8 mouse cellular contexts compared by ENCODE assay signal in genomic region chr9:52167084-52167483, GRCm38 (mm10). TPM values are rescaled to one million over a fixed set of nuclear protein-coding genes. Genes with fewer than 3 reads are reported as not detected.
DNase-seq lines count a peak whose midpoint lies in the region; ATAC-seq lines count a peak whose summit lies in the region.

No protein-coding gene starts in this region.

- WGBS in heart, embryonic 15.5 days: 21% methylated on average over 3 of the region's 3 CpGs
- 13% methylated on average over 3 of the region's 3 CpGs for WGBS in hindbrain, embryonic 12.5 days
- WGBS in midbrain, embryonic 12.5 days: 6% methylated on average over 3 of the region's 3 CpGs

- H3K9me3 ChIP-seq in heart, embryonic 15.5 days (replicated peaks): no peaks in the 10 kb centered on the region
- no peaks in the 10 kb centered on the region for H3K9me3 ChIP-seq in hindbrain, embryonic 12.5 days (replicated peaks)
- no peaks in the 10 kb centered on the region for H3K9me3 ChIP-seq in midbrain, embryonic 12.5 days

- no peaks in the 10 kb centered on the region for H3K27me3 ChIP-seq in heart, embryonic 15.5 days
- peaks cover 8% of the 10 kb centered on the region for H3K27me3 ChIP-seq in hindbrain, embryonic 12.5 days
- no peaks in the 10 kb centered on the region for H3K27me3 ChIP-seq in midbrain, embryonic 12.5 days

- H3K36me3 ChIP-seq in heart, embryonic 15.5 days: no peaks in the 10 kb centered on the region
- 0 out of 2 replicates have a peak, but pooled peaks cover 4% of the 10 kb centered on the region for H3K36me3 ChIP-seq in hindbrain, embryonic 12.5 days
- 0 out of 2 replicates have a peak, but pooled peaks cover 4% of the 10 kb centered on the region for H3K36me3 ChIP-seq in midbrain, embryonic 12.5 days

- no peak overlapping the region for H3K27ac ChIP-seq in heart, embryonic 15.5 days
- H3K27ac ChIP-seq in hindbrain, embryonic 12.5 days: peak overlapping the region; percentile 97; the same call in 1 of the 2 replicates
- peak overlapping the region; percentile 96; the same call in 1 of the 2 replicates for H3K27ac ChIP-seq in midbrain, embryonic 12.5 days (replicated peaks)

- ATAC-seq in heart, embryonic 15.5 days (replicated peaks; ENCODE audit: insufficient number of reproducible peaks, insufficient read depth, low FRiP score, low read depth): no peak
- no peak for ATAC-seq in hindbrain, embryonic 12.5 days (ENCODE audit: low FRiP score)
- no peak for ATAC-seq in midbrain, embryonic 12.5 days (ENCODE audit: low FRiP score, low read depth)

- DNase-seq in heart, postnatal 25 days (ENCODE audit: low spot score): no peak
- DNase-seq in NIH3T3 (ENCODE audit: low read depth): peak; percentile 28
- DNase-seq in right cerebral cortex, postnatal 25 days: no peak
- DNase-seq in cerebellum, postnatal 14 days: no peak
- DNase-seq in layer of hippocampus, postnatal 36 days: no peak

- intact Hi-C loops in heart, postnatal 25 days (cut with DNase I): loop anchor here (2.0 to 5.0 kb wide), 3 partner anchors 35 to 205 kb away; partner anchors contain the start of gene Fdx1

- H3K4me3 ChIP-seq in heart, embryonic 15.5 days: peak overlapping the region; percentile 90
- H3K4me3 ChIP-seq in hindbrain, embryonic 12.5 days: peak overlapping the region; percentile 91
- peak overlapping the region; percentile 94 for H3K4me3 ChIP-seq in midbrain, embryonic 12.5 days

- H3K9ac ChIP-seq in heart, embryonic 15.5 days: peak overlapping the region; percentile 99
- H3K9ac ChIP-seq in hindbrain, embryonic 12.5 days: peak overlapping the region; percentile 98
- peak overlapping the region; percentile 98; the same call in 1 of the 2 replicates for H3K9ac ChIP-seq in midbrain, embryonic 12.5 days (replicated peaks)

- peak overlapping the region; percentile 63 for H3K4me2 ChIP-seq in heart, embryonic 15.5 days
- H3K4me2 ChIP-seq in hindbrain, embryonic 12.5 days (replicated peaks): peak overlapping the region; percentile 61
- peak overlapping the region; percentile 59 for H3K4me2 ChIP-seq in midbrain, embryonic 12.5 days (replicated peaks)

- peaks cover 21% of the 10 kb centered on the region for H3K4me1 ChIP-seq in heart, embryonic 15.5 days (replicated peaks)
- H3K4me1 ChIP-seq in hindbrain, embryonic 12.5 days: peaks cover 21% of the 10 kb centered on the region
- H3K4me1 ChIP-seq in midbrain, embryonic 12.5 days: peaks cover 34% of the 10 kb centered on the region

RNA-seq across cellular contexts. Expression of gene Zc3h12c, which starts 1.3 kb away (rescaled TPM):
- polyA plus RNA-seq in heart, embryonic 15.5 days (2015; fragmentation: Nextera tagmentation; extraction: Ambion mirVana): 2.2 and 2.3 TPM in 2 replicates
- 1 to 10 TPM; 8.1 to 9.2 TPM for total RNA-seq in heart, postnatal 25 days (2021)
- 8.9 and 9.4 TPM in 2 replicates for polyA plus RNA-seq in hindbrain, embryonic 12.5 days (2016; fragmentation: Nextera tagmentation; extraction: Ambion mirVana)
- polyA plus RNA-seq in midbrain, embryonic 12.5 days (2016; fragmentation: Nextera tagmentation; extraction: Ambion mirVana): 14.9 and 15.5 TPM in 2 replicates
- total RNA-seq in layer of hippocampus, postnatal 36 days (2021): 10 to 100 TPM; 12.6 to 12.9 TPM
